Mouse (Mus musculus) cortical plate, adult 2 months (tissue): ENCODE data around the gene Cdx2.

Experiments
- CTCF ChIP-seq: fragments of 200-500 bp; IDR thresholded peaks from 2 replicates; pipeline ENCODE4 v1.5.1; 2011; ENCODE audit warnings: mild to moderate bottlenecking, control low read depth, low read length; ENCODE audit not compliant: insufficient read depth; ENCODE audit errors: extremely low read depth
- POLR2A ChIP-seq: fragments of 200-500 bp; IDR thresholded peaks from 2 replicates; pipeline ENCODE4 v1.6.1; 2011; ENCODE audit warnings: mild to moderate bottlenecking, low read length, control low read depth; ENCODE audit not compliant: insufficient read depth; ENCODE audit errors: extremely low read depth

GRCm38 (mm10) chr5:147323237-147323917, 16.3 kb upstream of the Cdx2 start:
- TF ChIP-seq CTCF = peak; percentile 76
- no peak for TF ChIP-seq POLR2A
